Mouse (Mus musculus) small intestine, adult 2 months (tissue): ENCODE measurements around the gene Olfr872.

Experiments
- CTCF ChIP-seq: fragments of 200-500 bp; IDR thresholded peaks from 2 replicates; pipeline ENCODE4 v1.5.1; 2012; ENCODE audit warnings: low read depth, mild to moderate bottlenecking, control low read depth, inconsistent platforms, low read length, moderate library complexity, mixed read lengths; ENCODE audit not compliant: insufficient replicate concordance, insufficient read length; ENCODE audit errors: extremely low read depth
- POLR2A ChIP-seq: fragments of 200-500 bp; IDR thresholded peaks from 2 replicates; pipeline ENCODE4 v1.6.1; 2012; ENCODE audit warnings: low read depth, mild to moderate bottlenecking, control low read depth, inconsistent platforms, low read length, moderate library complexity

- TF ChIP-seq CTCF (no peak), POLR2A (no peak)
These were observed at the start of gene Olfr872 for GRCm38 (mm10) chr9:20236819-20237218.
